Mouse (Mus musculus): ENCODE measurements around the gene Synpo2l. TPM values are rescaled to one million over a fixed set of nuclear protein-coding genes. Genes with fewer than 3 reads are reported as not detected.
"Not testable (repeated sequence)": the region's sequence is repeated elsewhere in the genome, so short reads cannot be mapped to it uniquely, and the experiment has no call there.

Synpo2l gene
- total and polyA plus RNA-seq, 3 experiments, result 0.13 to 0.35 (median 0.17) TPM

DNA sequence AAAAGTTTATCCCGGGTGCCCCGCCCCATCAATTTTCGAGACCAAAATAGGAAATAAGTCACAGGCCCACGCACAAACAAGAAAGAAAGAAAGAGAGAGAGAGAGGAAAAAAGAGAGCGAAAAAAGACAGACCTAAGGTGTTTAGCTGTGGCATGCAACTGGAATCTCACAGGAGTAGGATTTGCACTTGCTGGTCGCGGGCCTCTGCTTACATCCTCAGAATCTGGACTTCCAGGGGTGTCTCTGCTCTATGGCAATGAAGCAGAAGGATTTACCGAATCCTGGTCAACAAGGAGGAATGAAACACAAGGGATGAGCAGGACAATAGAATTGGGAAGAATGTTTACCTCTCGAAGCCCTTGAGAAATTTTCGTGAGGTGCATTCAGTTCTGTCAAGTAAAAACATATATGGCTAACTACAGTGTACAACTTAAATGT, 26.7 kb downstream of the Synpo2l start:
- no peak for DNase-seq

DNA sequence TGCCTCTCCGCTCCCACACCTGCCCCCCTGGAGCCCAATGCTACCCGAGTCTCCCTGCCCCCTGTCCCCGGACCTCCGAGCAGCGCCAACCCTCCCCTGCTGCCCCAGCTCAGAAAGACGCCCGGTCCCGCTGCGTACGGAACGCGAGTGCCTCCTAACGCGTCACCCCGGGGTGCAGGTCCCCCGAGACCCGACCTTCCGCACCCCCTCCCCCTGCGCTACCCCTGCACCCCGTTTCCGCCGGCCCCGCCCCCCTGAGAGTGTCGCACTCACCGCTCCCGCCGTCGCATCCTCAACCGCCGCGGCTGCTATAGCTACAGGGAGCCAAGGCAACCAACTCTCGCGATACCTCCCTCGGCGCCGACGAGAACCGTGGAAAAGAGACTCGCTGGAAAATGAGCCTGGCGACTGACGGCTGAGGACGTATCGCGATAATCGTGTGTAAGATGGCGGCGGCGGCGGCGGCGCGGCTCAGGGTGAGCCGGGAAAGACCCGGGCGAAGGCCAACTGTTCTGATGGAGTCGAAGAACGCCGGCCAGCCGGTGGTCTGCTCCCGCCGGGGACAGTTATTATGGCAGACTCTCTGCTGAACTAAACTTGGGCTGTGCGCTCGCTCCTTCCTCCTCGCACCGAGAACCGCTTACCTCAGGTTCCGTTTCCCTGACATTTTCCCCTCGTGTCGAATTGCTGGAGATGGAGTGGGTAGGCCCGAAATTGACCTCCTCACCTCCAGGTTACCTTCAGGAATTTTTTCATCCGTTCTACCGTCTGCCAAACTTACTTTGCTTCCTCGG, 27.3 kb downstream of the Synpo2l start, which contains the start of gene Usp54:
Gene Usp54 (minus strand): TSS at position 420 of the 794 bp plus-strand sequence.
- peak; percentile 98 for DNase-seq

DNA sequence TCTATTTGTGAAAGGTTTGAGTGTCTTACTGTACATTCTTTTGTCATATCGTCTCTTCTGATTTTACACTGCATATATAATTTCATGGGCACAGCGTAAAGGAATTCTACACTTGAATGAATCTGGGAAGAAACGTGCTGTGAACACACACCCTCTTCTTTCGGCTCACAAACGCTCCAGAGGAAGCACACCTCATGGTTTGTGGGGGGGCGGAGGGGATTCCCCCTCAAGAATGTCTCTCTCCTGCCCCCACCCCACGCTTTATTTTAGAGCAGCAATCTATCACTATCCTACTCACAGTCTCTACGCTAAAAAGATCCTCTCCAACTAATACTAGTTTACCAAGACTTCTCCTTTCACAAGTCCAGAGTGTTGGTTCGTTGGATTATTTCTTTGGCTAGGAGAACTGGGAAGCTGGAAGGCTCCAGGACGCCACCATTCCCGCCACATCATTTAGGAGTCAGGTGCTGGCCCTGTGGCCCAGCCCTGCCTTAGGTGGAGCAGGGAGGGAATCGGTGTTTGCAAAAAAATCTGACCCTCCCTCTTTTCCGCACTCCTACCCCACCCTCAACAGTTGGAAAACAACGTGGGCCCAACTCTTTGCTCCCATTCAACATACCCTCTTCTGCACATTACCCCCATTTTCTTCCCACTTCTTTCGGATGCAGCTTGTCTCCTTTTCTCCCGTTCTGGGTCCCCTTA, 28.1 kb downstream of the Synpo2l start:
- peak; percentile 29 for DNase-seq

DNA sequence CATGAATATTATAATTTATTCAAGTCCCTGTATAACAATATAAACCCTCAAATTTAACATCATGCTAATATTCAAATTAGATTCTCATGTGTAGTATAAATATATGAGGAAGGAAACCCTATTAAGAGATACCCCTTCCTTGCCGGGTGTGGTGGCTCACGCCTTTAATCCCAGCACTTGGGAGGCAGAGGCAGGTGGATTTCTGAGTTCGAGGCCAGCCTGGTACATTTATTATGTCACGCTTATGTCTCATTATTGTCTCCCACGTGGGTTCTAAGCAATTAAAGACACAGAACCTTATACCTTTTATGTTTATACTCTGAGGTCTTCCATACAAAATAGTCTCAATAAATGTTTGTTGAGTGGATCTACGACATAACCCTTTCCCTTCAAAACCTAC, 29.5 kb downstream of the Synpo2l start:
- DNase-seq, result no peak

DNA sequence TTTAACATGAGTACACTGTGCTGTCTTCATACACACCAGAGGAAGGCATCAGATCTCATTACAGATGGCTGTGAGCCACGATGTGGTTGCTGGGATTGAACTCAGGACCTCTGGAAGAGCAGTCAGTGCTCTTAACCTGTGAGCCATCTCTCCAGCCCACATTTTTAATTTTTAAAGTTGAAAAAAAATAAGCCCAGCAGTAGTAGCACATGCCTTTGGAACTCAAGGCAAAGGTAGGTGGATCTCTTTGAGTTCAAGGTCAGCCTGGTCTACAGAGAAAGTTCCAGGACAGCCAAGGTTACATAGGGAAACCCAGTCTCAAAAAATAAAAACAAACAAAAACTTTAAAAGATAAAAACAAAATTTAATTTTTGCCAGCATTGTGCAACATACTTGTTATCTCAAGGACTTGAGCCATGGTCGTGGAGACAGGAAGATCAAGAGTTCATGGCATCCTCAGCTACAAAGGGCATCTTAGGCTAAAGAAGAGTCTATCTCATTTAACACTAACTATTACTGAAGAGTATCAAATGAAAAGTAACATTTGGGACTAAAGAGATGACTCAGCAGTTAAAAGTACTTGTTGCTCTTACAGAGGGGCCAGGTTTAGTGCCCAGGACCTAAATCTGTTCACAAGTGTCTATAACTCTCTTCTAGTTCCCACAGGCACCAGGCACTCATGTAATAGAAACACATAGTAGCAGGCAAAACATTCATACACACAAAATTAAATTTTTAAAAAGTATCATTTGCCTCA, 30.2 kb downstream of the Synpo2l start:
- no peak for DNase-seq

DNA sequence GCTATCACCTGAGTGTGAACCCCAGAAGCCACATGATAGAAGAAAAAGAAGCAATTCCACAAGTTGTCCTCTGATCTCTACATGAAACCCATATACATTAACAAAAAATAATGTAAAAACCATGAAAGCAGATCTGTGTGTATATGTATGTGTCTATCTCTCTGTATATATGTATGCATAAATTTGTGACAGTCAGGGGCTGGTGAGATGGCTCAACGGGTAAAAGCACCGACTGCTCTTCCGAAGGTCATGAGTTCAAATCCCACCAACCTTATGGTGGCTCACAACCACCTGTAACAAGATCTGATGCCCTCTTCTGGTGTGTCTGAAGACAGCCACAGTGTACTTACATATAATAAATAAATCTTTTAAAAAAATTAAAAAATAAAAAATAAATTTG, 31.2 kb downstream of the Synpo2l start:
- DNase-seq, result not testable (repeated sequence)

DNA sequence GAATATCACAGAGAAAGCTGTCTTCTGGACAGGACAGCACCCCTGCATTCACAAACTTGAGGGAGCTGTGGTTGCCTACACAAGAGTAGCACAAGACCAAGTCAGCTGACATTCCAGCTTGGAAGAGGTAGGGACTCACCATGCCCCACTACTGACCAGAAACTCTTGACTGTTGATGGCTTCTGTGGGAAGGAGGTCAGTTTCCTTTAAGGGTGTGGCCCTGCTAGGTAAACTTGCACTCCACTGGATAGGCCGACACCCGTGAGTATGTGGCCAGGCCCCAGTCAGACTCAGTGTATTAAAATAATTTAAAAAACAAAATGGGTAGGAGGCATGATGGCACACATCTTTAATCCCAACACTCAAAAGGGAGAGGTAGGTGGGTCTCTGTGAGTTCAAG, 32.6 kb downstream of the Synpo2l start:
- DNase-seq, result no peak

DNA sequence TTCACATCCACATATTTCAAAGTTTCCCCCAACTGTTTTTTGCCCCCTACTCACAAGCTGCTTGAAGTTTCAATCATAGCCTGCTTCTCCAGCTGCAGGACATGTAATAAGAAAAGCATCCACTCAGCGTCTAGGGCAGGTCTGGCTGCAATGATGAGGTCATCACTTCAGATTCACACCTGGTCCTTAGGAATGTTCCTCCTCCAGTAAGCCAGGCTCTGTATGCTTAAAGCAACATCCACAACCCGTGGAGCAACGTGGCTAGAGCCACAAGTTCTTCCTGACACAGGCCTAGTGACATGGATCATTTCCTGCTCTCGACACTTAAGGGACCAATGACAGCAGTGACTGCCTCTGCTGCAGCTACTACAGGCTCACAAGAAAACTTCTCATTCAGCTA, 36.9 kb downstream of the Synpo2l start:
- DNase-seq, result no peak

DNA sequence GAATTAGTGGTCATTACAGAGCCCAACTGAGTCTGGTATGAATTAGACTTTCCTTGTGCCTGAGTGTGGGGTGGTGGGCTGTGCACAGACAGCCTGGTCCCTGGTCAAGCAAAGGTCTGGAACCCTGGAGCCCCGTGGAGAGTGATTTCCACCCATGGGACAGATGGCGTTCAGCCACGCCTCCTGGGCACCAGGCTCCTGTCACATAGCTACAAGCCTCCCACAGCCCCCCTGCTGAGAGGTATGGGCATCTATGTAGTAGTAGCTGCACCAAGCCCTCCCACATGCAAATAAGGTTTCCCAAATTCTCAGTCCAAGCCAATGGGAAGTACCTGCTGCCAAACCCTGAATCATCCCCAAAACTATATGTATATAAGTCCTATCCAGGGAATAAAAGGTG, 41.2 kb downstream of the Synpo2l start:
- DNase-seq, result no peak

DNA sequence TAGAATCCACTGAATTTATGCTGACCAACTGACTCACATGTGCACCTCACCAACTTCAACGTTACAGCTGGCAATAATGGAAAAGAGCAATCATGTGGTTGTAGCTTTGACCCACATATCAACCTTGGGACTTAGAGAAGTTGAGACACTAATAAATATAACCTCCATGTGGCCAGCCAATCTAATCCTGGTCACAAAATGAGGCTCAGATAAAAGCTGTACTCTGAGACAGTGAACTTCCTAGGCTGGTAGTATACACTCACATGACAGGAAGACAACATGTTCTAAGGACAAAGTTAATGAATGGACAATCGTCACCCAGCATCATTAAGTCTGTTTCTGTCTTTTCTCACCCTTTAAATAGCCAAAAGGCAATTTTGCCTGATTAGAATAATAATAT, 41.7 kb downstream of the Synpo2l start:
- DNase-seq, result no peak

DNA sequence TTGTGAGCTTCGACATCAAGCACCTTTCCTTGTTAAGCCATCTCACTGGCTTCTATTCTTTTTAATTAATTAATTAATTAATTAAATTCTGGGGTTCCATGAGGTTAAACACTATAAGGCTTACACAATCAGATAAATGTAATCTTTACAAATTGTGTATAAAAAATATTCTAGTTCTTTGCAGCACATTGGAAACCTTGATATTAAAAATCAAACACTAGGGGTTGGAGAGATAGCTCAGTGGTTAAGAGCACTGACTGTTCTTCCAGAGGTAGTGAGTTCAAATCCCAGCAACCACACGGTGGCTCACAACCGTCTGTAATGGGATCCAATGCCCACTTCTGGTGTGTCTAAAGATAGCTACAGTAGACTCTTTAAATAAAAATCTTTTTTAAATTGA, 45.2 kb downstream of the Synpo2l start:
- DNase-seq, result no peak

DNA sequence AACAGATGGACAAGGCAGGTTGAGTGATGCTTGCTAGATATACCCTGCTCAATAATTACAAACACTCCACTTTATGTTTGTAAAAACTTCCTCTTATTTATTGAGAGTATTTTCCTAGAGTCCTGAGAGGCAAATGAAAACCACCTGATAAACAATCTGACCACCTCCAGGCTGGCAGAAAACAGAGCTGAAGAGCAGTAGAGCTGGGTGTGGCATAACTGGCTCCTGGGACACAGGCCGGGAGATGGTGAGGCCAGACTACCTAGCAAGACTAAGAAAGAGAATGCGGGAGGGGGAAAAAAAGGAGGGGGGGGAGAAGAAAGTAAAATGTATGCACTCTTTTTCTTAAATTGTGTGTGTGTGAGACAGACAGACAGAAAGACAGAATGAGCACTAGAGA, 45.7 kb downstream of the Synpo2l start:
- DNase-seq, result no peak

DNA sequence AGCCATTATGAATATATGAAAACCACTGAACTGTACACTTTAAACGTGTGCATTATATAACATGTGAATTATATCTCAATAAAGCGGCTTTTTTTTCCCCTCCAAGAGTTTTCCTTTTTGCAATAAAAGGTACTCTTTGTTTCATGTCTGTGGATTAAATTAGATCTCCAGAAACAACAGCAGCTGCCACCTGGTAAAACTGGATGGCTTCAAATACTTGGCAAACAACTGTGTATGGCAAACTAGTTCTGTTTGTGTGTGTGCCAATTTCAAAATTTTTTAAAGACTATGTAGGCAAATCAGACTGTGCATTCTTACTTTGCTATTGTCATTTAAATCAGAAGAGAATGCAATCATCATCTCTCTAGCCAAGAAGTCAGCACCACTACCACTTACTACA, 46.3 kb downstream of the Synpo2l start:
- no peak for DNase-seq

DNA sequence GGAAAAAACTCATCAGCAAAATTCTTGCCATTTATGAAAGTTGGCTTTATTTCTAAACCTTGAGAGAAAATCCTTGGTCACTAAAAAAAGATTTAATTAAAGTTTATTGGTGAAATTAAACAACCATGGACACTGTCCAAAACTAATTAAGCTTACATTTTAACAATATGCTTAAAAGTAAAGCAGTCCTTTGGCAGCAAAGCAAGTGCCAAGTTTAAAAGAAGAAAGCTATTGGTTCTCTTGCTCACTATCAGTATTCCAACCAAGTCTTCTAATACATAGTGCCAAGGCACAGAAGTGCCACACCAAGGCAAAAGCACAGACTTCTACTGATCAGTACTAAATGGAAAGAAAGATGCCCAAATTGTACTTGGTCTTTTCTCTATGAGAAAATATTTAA, 49.0 kb downstream of the Synpo2l start:
- DNase-seq, result no peak

DNA sequence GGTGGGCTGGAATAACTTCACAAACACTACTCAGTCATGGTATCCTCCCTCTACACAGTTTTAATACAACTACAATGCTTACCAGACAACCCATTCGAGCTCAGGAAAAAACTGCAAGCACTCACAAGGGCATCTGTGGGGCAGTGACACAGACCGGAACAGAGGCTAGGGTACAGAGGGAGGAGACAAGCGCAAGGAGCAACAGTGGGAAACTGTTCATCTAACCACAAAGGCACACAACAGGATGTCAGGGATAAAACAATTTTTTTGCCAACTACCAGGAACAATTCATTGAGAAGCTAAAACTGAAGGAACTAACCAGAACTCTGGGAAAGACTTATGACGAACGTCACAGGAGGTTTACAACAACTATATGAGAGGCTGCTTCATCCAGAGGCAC, 49.9 kb downstream of the Synpo2l start:
- DNase-seq, result peak; percentile 29

DNA sequence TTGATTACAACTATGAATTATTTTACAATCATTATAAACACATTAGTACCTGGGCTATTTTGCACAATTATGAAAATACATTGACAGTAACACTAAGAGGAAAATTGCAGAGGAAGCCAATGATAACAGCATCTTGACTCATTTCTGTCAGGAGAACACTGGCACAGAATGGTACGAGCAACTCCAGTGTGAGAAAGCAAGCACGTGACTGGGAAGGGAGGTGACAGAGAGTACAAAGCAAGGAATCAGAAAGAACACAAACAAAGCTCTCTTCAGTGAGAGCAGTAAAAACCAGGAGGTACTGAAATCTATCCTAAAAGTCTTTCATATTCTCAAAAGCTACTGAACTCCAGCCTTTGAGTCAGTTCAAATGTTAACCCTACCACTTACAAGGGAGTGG, 51.7 kb downstream of the Synpo2l start:
- peak; percentile 44 for DNase-seq

DNA sequence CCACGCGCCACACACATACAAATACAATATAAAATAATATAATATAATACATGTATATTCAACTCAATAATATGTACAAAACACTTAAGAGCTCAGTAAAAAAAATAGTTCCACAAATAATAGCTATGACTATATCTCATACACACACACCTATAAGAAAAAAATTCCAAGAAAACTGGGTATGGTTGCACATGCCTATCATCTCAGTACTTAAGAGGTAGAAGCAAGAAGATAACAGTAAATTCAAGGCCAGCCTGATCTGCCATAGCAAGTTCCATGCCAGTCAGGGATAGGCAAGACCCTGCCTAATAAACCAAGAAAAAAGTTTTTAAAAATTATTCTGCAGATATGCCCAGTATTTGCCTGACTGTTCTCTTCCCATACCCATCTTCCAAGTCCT, 53.1 kb downstream of the Synpo2l start:
- no peak for DNase-seq

DNA sequence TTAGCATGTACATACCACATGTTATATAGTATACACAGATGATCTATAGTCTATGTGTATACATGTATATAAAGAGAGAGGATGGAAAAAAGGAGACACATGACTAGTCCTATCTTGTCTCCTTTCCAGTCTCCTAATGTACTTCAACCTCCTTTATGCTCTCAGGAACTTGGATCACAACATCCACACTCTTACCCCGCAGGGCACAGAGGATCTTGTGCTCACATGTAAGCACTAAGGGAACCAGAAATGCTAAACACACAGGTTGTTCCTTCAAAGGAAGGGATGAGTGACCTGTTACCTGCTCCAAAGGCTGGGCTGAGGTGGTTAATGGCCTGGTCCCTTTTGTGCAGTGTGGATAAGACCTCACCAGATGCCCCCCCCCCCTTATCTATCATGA, 55.3 kb downstream of the Synpo2l start:
- DNase-seq, result no peak

DNA sequence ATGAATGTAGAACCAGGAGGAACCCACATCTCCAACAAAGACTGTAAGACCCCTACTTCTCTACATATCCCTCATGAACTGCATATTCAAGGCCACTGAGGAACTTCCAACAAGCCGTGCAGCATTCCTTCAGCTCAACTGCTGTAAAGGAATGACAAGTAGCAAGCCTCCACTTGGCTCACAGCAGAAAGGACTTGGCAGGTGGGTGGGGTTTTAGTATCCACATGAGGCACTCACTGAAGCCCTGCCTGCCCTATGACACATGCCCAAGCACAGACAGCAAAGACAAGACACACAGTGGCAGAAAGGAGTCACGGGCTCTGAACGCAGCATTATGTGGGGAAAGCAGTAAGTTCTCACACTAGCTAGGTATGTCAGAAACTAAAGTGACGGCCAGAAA, 58.0 kb downstream of the Synpo2l start:
- peak; percentile 65 for DNase-seq

DNA sequence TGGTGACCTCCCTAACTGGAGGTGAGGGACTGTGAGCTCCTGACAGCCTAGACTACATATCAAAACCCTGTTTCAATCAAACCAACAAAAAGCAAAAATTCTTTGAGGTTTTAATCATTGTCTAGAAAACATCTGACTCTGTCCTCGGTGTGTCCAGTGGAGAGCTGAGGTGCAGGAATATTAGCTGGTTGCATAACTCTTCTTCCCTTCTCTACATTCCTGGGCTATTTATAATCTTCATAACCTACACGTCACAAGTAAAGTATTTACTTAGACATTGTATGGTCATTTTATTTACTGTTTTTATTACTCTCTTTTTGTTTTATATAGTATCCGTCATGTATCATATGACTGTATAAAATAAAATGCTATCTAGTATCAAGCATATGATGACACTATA, 58.6 kb downstream of the Synpo2l start:
- no peak for DNase-seq
